Mouse (Mus musculus) telencephalon, adult 2 months (tissue): Measurements from ENCODE around the gene Thada.
"Not testable (repeated sequence)": the region's sequence is repeated elsewhere in the genome, so short reads cannot be mapped to it uniquely, and the experiment has no call there.

Source experiments
- DNase-seq: peaks from one replicate; pipeline ENCODE4 v3.0.0-alpha.2; 2011; ENCODE audit warnings: low read depth, low spot score

Thada gene

DNA sequence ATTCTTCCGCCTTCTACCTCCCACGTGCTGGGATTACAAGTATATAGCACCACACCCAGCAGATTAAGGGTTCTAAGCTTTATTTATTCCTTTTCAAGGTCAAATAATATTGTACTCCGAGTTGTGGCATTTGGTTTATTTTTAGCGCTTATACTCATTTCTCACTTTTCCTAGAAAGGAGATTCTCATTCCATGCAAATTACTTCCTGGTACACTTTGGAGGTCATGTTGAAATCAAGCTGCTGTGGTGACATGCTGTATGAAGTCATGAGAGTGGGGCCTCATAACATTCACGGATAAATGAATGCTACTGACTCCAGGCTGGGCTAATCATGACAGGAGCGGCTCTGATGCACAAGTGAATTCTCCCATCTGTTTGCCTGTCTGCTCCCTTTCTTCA is 239.3 kb downstream of the Thada start:
- DNase-seq = no peak

DNA sequence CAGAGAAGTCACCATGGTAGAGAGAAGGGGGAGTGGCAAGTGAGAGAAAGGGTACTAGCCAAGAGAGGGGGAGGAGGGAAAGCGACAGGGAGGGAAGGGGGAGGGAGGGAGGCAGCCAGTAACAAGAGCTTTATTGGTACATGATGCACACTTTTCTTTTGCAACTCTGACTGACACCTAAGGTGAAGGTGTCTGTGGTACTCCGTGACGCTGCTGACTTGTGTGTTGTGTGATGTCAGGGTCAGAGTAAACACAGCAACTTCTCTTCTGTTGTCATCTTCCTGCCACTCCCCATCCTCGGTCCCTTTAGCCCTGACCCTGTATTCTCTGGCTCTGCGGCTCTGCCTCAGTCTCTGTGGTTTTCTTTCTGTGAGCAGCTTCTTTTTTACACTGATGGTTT is 239.8 kb downstream of the Thada start:
- DNase-seq = no peak

DNA sequence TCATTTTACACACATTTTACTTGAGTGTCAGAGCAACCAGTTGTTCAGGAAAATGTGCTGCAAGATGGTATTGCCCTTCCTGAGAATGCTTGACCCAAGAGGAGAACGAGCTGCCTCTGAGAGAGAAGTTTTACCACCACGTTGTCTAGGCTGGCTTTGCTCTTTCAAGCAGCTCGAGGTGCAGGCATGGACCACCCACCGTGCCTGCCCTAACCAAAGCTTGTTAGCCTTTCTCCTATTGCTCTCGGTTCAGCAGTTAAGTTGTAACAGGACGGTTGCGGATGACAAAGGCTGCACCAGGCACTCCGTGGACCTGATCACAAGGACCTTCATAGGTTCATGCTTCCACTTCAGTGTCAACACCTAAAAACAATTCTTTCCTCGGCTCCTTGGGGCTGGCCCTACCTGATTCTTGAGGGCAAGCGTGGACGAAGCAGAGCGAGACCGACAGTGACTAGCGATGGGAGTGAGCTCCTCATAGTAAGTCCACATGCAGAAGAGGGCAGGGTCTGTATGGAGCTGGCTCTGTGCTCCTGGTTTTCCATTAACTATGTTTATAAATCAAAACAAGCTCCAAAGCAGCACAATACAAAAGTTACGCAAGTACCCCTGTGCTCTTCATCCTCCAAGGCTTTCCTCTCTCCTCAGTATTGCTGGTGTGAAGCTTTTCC is 241.7 kb downstream of the Thada start:
- DNase-seq = no peak

DNA sequence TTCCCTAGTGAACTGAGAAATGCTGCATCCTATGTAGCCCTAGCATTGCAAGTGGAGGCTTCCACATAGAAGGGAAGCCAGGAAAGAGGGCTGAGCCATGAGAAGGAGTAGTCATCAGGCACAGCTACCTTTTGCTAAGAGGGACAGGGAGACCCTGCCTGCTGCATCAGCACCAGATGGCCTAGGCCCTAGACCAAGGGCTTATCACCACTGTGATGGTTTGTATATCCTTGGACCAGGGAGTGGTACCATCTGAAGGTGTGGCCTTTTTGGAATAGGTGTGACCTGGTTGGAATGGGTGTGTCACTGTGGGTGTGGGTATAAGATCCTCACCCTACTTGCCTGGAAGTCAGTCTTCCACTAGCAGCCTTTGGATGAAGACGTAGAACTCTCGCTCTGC is 247.2 kb downstream of the Thada start:
- DNase-seq = not testable (repeated sequence)

DNA sequence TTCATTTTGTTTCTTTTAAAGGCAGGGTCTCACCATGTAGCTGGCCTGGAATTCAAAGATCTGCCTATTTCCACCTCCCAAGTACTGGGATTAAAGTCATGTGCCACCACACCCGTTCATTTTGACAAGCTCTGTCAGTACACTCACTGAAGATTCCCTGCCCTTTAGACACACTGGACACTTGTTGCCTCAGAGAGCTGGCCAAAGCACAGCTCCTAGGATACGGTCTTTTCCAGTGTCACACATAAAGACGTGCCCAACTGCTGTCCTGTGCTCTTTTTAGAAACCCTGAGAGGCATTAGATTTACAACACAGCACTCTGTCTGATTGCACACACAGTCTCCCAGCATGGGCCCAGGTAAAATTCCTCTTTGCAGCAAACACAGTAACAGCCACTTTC is 248.3 kb downstream of the Thada start:
- DNase-seq = no peak

DNA sequence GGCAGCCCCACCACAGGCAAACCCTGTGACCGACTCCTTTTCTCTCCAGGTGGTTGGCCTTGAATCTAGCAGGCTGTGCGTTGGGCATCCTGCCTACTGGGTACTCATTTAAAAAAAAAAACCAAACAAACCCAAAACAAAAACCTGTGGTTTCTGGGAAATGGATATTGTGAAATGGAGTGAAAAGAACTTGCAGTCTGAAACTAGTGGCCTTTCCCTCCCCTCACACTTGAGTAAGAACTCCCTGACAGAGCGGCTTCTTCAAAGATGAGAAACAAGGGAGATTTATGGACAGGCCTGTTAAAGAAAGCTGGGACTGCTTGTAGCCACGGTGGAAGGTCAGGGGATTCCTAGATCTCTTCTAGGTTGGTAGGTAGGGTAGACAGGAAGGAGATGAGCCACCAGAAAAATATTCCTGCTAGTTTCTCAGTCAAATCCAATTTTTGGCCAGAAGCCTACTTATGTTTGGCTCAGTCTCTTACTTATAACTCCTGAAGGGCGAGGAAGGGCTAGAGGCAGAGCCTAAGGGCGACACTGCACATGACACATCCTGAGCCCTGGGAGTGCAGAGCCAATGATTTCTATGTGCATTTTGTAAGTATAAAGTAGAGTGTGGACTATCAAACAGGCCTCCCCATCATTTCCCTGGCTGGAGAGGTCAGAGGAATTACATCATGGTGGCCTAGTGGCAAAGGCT is 250.6 kb downstream of the Thada start:
- DNase-seq = no peak

DNA sequence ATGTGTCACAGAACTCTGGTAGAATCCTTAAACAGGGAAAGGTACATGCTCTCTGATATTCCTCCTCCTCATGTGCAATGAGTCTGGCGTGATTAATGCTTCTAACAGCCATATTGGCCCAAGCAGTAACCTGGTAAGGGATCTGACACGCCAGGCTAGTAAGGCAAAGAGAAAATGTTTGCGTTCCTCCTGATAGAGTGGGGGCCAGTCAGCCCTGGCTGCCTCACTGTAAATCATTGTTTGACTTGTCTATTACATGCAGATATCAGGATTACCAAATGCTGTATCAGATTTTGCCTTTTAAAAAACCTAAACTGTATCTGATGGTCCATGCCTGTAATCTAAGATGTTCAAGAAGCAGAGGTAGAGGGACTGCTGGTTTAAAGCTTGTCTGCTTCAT is 252.5 kb downstream of the Thada start:
- no peak for DNase-seq

DNA sequence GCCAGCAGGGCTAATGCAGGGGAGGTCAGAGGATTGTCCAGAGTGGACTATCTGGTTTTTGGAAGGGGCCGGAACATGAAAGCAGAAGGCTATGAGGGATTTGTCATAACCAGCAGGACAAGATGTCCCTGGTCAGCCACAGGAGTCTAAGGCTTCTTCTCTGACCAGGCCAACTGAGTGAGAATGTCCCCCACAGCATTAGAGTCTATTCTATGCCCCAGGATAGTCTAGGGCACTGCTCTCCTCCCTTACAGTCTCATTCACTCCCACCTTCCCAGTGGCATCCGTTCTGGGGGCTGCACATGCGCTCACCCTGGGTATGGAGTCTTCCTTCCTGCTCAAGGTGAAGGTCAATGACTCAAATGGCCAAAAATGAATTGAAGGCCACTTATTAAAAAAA is 258.4 kb downstream of the Thada start:
- no peak for DNase-seq

DNA sequence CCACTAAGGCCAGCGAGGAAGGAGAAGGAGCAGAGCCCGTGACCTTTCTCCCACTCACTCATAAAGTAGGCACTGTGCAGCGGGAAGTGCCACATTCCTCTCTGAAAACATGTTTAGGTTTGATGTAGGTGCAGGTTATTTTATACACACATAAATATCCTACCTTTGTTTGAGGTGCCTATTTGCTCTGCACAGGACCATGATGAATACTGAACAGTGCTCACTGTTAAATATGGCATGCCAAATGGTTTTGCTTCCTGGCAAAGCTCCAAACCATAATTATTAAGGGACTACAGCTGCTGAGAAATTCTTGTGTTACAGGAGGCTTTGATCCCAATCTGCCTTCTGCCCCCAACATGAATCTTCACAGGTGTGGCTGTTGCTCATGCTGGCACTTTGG is 259.8 kb downstream of the Thada start:
- DNase-seq = no peak

DNA sequence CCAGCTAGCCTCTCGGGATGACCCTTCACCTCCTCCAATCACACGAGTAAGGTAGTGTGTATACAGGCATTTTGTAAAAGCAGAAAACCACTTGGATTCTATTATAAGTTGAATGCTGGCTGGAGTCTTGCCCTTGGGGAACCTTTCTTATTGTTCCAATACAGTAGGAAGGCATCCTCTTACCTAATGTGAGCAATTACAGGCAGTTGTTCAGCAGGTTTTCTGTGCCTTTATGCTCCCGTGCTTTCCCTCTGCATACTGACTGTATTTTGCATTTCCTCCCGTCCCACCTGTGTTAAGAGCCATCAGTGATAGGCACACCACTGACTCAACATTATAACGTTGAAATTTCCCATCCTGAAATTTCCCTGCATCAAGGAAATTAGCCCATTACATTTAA is 261.0 kb downstream of the Thada start:
- no peak for DNase-seq

DNA sequence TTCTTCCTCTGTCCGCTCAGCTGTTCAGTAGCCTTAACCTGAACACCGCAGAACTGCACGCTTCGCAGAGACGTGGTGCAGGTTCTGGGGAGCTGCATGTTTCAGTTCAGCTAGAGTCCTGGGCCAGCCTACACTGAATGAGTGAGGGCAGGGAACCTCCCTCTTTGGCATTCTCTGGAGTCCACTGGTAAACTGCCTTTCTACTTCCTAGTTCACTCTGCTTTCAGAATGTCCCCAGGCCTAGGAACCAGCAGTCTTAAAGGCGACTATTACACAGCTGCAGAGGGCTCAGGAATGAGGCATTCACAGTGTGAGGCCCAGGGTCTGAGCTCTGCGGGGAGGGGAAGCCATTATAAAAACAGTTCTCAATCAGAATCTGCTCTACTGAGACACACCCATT is 262.7 kb downstream of the Thada start:
- DNase-seq = no peak

DNA sequence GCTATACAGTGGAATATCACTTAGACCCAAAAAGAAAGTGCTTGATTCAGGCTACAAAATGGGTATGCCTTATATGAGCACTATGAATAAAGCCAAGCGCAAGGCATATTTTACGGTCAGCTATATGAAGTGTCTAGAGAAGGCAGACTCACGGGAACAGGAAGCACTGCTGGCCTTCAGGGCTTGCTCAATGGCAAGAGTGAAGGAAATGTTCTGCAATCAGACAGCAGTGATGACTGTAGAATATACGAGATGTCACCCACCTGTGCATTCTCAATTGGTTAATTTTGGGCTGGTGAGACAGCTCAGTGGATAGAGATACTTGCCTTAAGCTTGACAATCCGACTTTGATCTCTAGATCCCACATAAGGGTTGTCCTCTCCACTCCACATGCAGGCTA is 264.8 kb downstream of the Thada start:
- no peak for DNase-seq

DNA sequence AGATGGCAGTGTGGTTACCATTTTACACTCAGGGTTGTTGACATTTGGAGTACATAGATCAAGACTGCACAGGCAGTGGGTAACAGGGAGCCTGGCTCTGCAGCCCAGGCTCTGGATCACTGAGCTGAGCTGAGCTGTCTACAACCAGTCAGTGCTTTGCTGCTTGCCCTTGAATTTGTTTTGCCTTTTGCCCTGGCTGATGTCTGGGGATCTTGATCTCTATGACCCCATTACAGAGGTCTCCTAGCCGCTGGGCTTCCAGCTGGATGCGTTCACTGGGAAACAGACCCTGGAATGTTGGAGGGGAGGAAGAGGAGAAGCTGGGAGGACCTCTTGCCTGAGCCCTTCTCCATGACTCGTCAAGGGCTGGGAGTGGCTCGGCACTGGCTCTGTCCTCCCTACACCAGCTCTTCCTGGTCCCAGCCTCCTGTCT is 268.1 kb downstream of the Thada start:
- DNase-seq = no peak

DNA sequence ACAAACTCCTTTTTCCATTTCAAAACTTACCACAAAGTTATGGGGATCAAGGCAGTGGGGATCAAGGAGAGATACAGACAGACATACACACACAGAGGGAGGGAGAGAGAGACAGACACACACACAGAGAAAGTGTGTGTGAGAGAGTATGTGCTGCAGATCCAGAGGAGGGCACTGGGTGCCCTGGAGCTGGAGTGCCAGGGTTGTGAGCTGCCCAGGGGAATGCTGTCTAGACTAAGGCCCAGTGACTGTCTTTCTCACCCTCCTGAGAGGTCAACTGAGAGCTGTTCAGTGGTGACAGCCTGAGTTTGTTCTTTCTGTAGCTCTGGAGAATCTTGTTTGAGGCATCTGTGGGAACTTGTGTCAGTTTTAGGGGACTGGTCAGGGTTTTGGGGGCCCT is 269.7 kb downstream of the Thada start:
- no peak for DNase-seq

DNA sequence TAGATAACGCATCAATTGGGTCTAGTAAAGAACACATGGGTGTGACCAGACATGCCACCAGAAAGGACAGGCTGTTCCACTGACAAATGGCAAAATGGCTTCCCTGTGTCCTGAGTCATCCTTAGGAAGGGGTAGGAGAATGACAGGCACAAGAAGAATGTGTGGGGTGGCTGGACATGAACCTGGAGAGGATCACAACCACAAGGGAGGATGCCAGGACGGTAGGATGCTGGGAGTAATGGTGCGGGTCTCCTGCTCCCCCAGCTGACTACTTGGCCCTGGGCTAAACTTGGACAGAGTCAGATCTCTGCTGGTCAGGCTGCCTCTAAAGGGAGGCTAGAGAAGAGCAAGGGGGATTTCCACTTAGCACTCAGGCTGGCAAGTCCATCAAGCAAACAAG is 270.2 kb downstream of the Thada start:
- DNase-seq = no peak

DNA sequence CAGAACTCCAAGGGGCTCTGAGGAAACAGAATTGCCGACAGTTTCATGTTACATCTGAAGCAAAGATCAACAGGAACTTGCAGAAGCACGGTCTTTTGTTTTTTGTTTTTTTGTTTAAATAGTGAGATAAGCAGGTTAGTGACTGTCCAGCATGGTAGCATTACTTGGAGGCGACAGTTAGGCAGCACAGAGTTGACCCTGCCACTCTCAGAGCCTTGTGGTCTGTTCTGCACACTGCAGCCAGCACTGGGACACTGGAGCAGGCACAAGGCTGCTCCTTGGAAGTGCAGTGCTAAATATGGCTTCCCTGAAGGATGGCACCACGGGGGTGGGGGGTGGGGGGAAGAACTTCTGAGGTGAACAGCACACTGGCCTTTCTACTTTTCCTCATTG is 271.0 kb downstream of the Thada start:
- no peak for DNase-seq

DNA sequence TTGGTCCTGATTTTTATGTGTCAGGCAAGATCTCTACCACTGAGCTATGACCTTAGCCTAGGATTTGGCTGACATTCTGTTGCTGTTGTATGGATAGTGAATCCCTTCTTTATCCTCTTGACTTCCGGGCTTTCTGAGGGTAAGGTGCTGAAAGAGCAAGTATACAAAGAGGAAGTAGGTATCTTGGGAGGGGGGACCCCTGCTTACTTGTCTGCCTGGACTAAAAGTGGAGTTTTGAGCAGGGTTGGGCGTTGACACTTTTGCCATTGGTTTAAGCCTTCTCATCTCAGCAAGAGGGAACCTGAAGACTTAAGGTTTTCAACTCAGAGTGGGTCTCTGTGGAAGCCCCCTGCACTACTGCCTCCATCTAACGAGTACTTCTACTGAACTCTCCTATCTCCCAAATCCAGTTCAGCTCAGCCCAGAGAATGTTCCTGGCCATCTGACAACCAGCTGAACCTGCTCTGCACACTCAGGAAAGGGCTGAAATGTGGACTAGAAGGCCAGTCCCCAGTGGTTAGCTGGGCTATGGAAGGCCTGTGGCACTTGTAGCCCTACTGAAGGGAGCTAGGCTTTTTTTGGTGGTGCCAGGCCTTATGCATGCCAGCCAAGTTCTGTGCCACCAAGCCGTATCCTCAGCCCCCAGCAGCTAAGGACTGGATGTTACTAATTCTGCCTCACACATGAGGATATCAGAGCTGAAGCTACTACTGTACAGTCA is 271.6 kb downstream of the Thada start:
- no peak for DNase-seq

DNA sequence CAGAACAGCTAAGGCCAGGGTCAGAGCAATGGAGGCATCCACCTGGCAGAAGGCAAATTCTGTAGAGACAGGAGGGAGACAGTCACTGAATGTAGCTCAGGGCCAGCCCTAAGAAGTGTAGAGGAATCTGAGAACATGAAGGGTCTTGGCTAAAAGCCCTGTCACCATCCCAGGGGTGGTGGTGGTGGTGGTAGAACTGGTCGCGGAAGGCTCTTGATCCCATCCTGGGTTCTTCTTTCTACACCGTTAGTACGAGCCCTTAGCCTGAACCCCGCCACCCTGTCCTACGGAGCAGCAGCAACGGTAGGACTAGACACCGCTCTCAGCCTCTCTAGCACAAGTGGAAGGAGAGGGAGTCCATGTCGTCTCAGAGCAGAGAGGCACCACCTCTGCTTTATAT is 272.6 kb downstream of the Thada start:
- DNase-seq = no peak

DNA sequence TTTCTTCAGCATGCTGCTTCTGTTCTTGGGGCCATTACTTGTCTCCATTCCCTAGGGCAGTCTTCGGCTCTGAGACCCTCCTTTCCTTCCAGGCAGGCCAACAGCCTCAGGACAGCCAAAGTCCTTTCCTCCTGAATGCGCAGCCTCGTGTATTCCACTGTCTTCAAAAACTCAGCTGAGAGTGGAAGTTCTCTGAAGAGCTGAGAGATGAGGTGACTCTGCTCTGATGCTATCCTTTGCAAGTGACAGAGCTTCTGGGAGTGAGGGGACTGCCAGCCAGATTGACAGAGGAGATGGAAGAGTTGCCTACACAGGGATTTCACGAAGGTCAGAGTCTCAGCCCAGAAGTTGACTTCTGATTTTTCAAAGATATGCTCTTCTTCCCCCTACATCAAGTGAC is 274.1 kb downstream of the Thada start:
- DNase-seq = no peak

DNA sequence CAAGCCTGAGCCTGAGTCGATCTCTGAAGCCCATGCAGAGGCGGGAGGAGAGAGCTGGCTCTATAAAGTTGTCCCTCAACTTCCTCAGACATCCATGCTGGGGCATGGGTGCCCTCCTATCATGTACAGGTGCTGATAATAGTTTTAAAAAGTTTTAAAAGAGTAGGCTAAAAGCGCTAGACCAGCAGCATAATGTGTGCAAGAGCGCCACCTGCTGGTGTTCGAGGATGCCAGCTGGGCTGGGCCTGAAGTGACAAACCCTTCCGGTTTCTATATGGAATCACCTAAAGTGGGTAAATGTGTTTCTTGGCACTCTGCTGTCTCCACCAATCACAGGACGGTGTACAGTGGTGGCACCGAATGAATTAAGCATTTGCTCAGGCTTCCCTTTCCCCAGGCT is 275.1 kb downstream of the Thada start:
- no peak for DNase-seq

DNA sequence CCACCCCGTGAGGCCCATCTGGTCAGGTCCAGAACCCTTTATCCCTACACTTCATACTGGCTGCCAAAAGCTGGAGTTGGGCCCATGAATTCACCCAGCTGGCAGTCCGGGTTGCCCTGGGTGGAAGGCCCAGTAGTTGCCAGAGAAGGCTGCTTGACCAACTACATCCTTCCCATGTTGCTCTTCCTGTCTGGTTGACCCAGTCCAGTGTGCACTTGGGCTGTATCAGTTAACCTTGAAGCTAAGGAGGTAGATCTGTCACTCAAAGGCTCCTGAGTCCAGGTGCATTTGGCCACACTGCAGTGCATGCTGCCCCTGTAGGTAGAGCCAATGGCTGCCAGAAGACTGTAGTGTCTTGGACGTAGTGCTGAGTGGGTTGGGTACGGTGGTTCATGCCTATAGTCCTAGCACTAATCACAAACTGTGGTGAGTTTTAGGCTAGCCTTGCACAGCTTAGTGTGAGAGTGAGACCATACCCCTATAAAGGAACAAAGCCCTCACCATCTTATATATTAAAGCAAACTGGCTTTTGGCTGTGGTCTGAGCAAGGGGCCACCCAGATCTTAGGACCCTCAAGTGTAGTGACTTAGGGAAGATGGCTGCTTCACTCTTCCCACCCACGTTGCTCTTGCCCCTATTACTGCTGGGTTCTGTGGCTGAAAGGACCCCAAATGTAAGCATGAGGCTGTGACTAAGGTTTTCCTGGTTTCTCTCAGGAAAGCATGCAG is 276.7 kb downstream of the Thada start:
- no peak for DNase-seq

DNA sequence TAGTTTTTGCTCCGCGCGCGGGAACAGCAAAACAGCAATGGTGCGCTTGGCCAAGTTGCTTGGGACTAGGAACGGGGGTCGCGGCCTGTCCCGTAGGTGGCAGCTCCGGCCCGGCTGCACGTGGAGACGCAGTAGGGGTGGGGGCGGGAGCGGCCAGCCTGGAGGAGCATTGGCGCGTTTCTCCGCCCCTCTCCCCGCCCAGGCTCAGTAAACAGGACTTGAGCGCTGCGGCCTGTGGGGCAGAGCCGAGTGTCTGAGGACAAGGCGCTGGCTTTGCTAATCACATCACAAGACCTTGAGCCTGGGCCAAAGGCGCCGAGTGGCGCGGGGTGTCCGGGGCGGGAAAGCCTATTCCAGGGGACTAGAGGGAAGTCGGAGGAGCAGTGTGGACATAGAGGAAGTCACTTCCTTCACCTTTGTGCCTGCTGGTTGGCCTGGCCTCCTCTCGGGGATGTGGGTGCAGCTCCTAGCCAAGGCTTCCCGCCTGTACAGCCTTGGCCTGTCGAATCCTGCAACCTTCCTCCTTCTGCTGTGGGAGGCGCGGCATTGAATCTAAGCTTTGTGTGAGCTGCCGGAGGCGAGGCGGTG is 277.5 kb downstream of the Thada start:
- DNase-seq = no peak
